Mouse (Mus musculus): ENCODE data around the gene Iqsec1.
A peak's percentile ranks its signal among the peaks of the same experiment; 100 is the strongest.

Gene Iqsec1

GRCm38 (mm10) chr6:90810576-90810975 is 177.9 kb downstream of the Iqsec1 start:
- DNase-seq = no peak

GRCm38 (mm10) chr6:90809960-90810362 is 178.5 kb downstream of the Iqsec1 start:
- DNase-seq = peak; percentile 65

- no peak for DNase-seq
These were observed 179.2 kb downstream of the Iqsec1 start for GRCm38 (mm10) chr6:90809077-90809840.

GRCm38 (mm10) chr6:90808544-90808943 is 179.9 kb downstream of the Iqsec1 start:
- no peak for DNase-seq

- no peak for DNase-seq
These were observed 180.4 kb downstream of the Iqsec1 start for GRCm38 (mm10) chr6:90808134-90808533.

GRCm38 (mm10) chr6:90807581-90807980 is 180.9 kb downstream of the Iqsec1 start:
- no peak for DNase-seq

- DNase-seq = no peak
These were observed 181.7 kb downstream of the Iqsec1 start for GRCm38 (mm10) chr6:90806743-90807142.

- DNase-seq = no peak
These were observed 183.4 kb downstream of the Iqsec1 start for GRCm38 (mm10) chr6:90805101-90805500.

- no peak for DNase-seq
These were observed 183.8 kb downstream of the Iqsec1 start for GRCm38 (mm10) chr6:90804646-90805045.

GRCm38 (mm10) chr6:90802604-90803003 is 185.9 kb downstream of the Iqsec1 start:
- peak; percentile 25 for DNase-seq

GRCm38 (mm10) chr6:90802058-90802457 is 186.4 kb downstream of the Iqsec1 start:
- DNase-seq = no peak

- no peak for DNase-seq
These were observed 187.7 kb downstream of the Iqsec1 start for GRCm38 (mm10) chr6:90800825-90801224.

GRCm38 (mm10) chr6:90799116-90799515 is 189.4 kb downstream of the Iqsec1 start:
- DNase-seq = no peak

GRCm38 (mm10) chr6:90798201-90798600 is 190.3 kb downstream of the Iqsec1 start:
- no peak for DNase-seq

- no peak for DNase-seq
These were observed 191.4 kb downstream of the Iqsec1 start for GRCm38 (mm10) chr6:90796902-90797596.

- no peak for DNase-seq
These were observed 197.6 kb downstream of the Iqsec1 start for GRCm38 (mm10) chr6:90790901-90791300.

- DNase-seq = peak; percentile 29
These were observed 199.0 kb downstream of the Iqsec1 start for GRCm38 (mm10) chr6:90789520-90789919.

- DNase-seq = no peak
These were observed 200.9 kb downstream of the Iqsec1 start for GRCm38 (mm10) chr6:90787587-90787986.

GRCm38 (mm10) chr6:90787036-90787435 is 201.4 kb downstream of the Iqsec1 start:
- DNase-seq = peak; percentile 56

- no peak for DNase-seq
These were observed 201.9 kb downstream of the Iqsec1 start for GRCm38 (mm10) chr6:90786589-90786988.

GRCm38 (mm10) chr6:90783945-90784344 is 204.5 kb downstream of the Iqsec1 start:
- no peak for DNase-seq

- DNase-seq = no peak
These were observed 205.3 kb downstream of the Iqsec1 start for GRCm38 (mm10) chr6:90783176-90783575.

- peak; percentile 41 for DNase-seq
These were observed 206.3 kb downstream of the Iqsec1 start for GRCm38 (mm10) chr6:90781921-90782770.

Measured in lung, postnatal 14 days (tissue).